Mouse (Mus musculus) MEL (cell line): ENCODE data around the gene Olfr1449. TPM values are rescaled to one million over a fixed set of nuclear protein-coding genes. Genes with fewer than 3 reads are reported as not detected.

Experiments
- DNase-seq: peaks from one replicate; pipeline ENCODE4 v3.0.0; 2011; ENCODE audit warnings: low read depth, low spot score
- H3K27ac ChIP-seq: 2 replicates; pipeline ENCODE4 v1.5.1; 2012; ENCODE audit warnings: low read depth, mild to moderate bottlenecking, control low read depth, low read length, moderate library complexity; ENCODE audit not compliant: control insufficient read depth
- H3K27me3 ChIP-seq, 2 experiments: fragments of 150-350 bp in 1 of 2; sonication (generic) in 1 of 2; 2 replicates each; pipeline ENCODE4 v1.6.1; 2012; ENCODE audit warnings: low read length in 2 of 2, mild to moderate bottlenecking in 2 of 2, improper control_type of control experiment in 1 of 2, moderate library complexity in 1 of 2; ENCODE audit not compliant: insufficient read depth in 2 of 2, control insufficient read depth in 1 of 2
- H3K36me3 ChIP-seq, 2 experiments: 2 replicates each; pipeline ENCODE4 v1.6.1; 2012 to 2014; ENCODE audit warnings: low read length in 2 of 2, improper control_type of control experiment in 1 of 2, inconsistent platforms in 1 of 2, mild to moderate bottlenecking in 1 of 2; ENCODE audit not compliant: insufficient read depth in 2 of 2, control insufficient read depth in 1 of 2
- H3K4me1 ChIP-seq, 2 experiments: fragments of 150-350 bp in 1 of 2; sonication (generic) in 1 of 2; 2 replicates each; pipeline ENCODE4 v1.6.1; 2012; ENCODE audit warnings: low read length in 2 of 2, improper control_type of control experiment in 1 of 2, mild to moderate bottlenecking in 1 of 2; ENCODE audit not compliant: insufficient read depth in 2 of 2, control insufficient read depth in 1 of 2
- H3K4me3 ChIP-seq, 2 experiments: fragments of 150-350 bp in 1 of 2; sonication (generic) in 1 of 2; 2 replicates each; pipeline ENCODE4 v1.5.1; 2012; ENCODE audit warnings: low read depth in 2 of 2, low read length in 2 of 2, mild to moderate bottlenecking in 2 of 2, moderate library complexity in 2 of 2, control low read depth in 1 of 2, improper control_type of control experiment in 1 of 2; ENCODE audit not compliant: control insufficient read depth in 1 of 2, insufficient read depth in 1 of 2
- H3K79me2 ChIP-seq: 2 replicates; pipeline ENCODE4 v1.6.1; 2012; ENCODE audit warnings: mild to moderate bottlenecking, low read length, moderate library complexity; ENCODE audit not compliant: control insufficient read depth, poor library complexity, insufficient read depth
- H3K9ac ChIP-seq: 2 replicates; pipeline ENCODE4 v1.6.1; 2012; ENCODE audit warnings: low read depth, mild to moderate bottlenecking, control low read depth, low read length, moderate library complexity; ENCODE audit not compliant: control insufficient read depth, poor library complexity, severe bottlenecking
- H3K9me3 ChIP-seq: fragments of 150-350 bp; sonication (generic); replicated peaks from 2 replicates; pipeline ENCODE4 v1.6.1; 2012; ENCODE audit warnings: mild to moderate bottlenecking, low read length, improper control_type of control experiment, moderate library complexity; ENCODE audit not compliant: insufficient read depth
- CHD1 ChIP-seq: IDR thresholded peaks from 2 replicates; pipeline ENCODE4 v1.6.1; 2012; ENCODE audit warnings: low read depth, mild to moderate bottlenecking, inconsistent platforms, low read length, improper control_type of control experiment
- CHD2 ChIP-seq: IDR thresholded peaks from 2 replicates; pipeline ENCODE4 v1.6.1; 2011; ENCODE audit warnings: low read length, improper control_type of control experiment
- CTCF ChIP-seq, 3 experiments: IDR thresholded peaks in 2 of 3; conservative IDR thresholded peaks in 1 of 3; 2 replicates each; pipeline ENCODE4 v1.5.1; 2011 to 2012; ENCODE audit warnings: low read length in 3 of 3, low read depth in 2 of 3, mild to moderate bottlenecking in 2 of 3, improper control_type of control experiment in 1 of 3, inconsistent platforms in 1 of 3, mixed read lengths in 1 of 3, moderate library complexity in 1 of 3; ENCODE audit not compliant: control insufficient read depth in 1 of 3, insufficient read depth in 1 of 3, poor library complexity in 1 of 3, severe bottlenecking in 1 of 3
- E2F4 ChIP-seq: IDR thresholded peaks from 2 replicates; pipeline ENCODE4 v1.6.1; 2011; ENCODE audit warnings: low read depth, low read length, improper control_type of control experiment, borderline replicate concordance
- ELF1 ChIP-seq: IDR thresholded peaks from 2 replicates; pipeline ENCODE4 v1.6.1; 2014; ENCODE audit warnings: low read depth, mild to moderate bottlenecking, inconsistent platforms, low read length, improper control_type of control experiment, moderate library complexity
- ETS1 ChIP-seq: IDR thresholded peaks from 2 replicates; pipeline ENCODE4 v1.6.1; 2012; ENCODE audit warnings: low read depth, mild to moderate bottlenecking, inconsistent platforms, low read length, improper control_type of control experiment, moderate library complexity
- GABPA ChIP-seq: IDR thresholded peaks from 2 replicates; pipeline ENCODE4 v1.6.1; 2012; ENCODE audit warnings: low read depth, mild to moderate bottlenecking, inconsistent platforms, low read length, improper control_type of control experiment, moderate library complexity
- MAFK ChIP-seq: IDR thresholded peaks from 2 replicates; pipeline ENCODE4 v1.6.1; 2011; ENCODE audit warnings: low read depth, mild to moderate bottlenecking, low read length, improper control_type of control experiment, borderline replicate concordance
- MAX ChIP-seq: IDR thresholded peaks from 2 replicates; pipeline ENCODE4 v1.6.1; 2011; ENCODE audit warnings: low read length, improper control_type of control experiment
- MAZ ChIP-seq: IDR thresholded peaks from 2 replicates; pipeline ENCODE4 v1.6.1; 2012; ENCODE audit warnings: low read depth, mild to moderate bottlenecking, inconsistent platforms, low read length, improper control_type of control experiment
- MEF2A ChIP-seq: IDR thresholded peaks from 2 replicates; pipeline ENCODE4 v1.6.1; 2014; ENCODE audit warnings: low read depth, mild to moderate bottlenecking, inconsistent platforms, low read length, improper control_type of control experiment; ENCODE audit not compliant: poor library complexity, insufficient replicate concordance, severe bottlenecking; ENCODE audit errors: extremely low read depth
- NRF1 ChIP-seq: IDR thresholded peaks from 2 replicates; pipeline ENCODE4 v1.6.1; 2014; ENCODE audit warnings: low read depth, mild to moderate bottlenecking, inconsistent platforms, low read length, improper control_type of control experiment, moderate library complexity; ENCODE audit not compliant: poor library complexity, insufficient read depth, severe bottlenecking
- POLR2AphosphoS5 ChIP-seq: IDR thresholded peaks from 2 replicates; pipeline ENCODE4 v1.6.1; 2012; ENCODE audit warnings: low read depth, borderline replicate concordance, mild to moderate bottlenecking, inconsistent platforms, low read length, moderate library complexity, mixed read lengths
- RAD21 ChIP-seq: IDR thresholded peaks from 2 replicates; pipeline ENCODE4 v1.6.1; 2011; ENCODE audit warnings: mild to moderate bottlenecking, low read depth, low read length, improper control_type of control experiment
- RCOR1 ChIP-seq: IDR thresholded peaks from 2 replicates; pipeline ENCODE4 v1.6.1; 2012; ENCODE audit warnings: low read depth, mild to moderate bottlenecking, inconsistent platforms, low read length, improper control_type of control experiment
- SIN3A ChIP-seq: IDR thresholded peaks from 2 replicates; pipeline ENCODE4 v1.6.1; 2012; ENCODE audit warnings: low read length, improper control_type of control experiment, inconsistent platforms
- SMC3 ChIP-seq: IDR thresholded peaks from 2 replicates; pipeline ENCODE4 v1.6.1; 2011; ENCODE audit warnings: low read depth, low read length, improper control_type of control experiment
- TAL1 ChIP-seq: IDR thresholded peaks from 2 replicates; pipeline ENCODE4 v1.6.1; 2012; ENCODE audit warnings: mild to moderate bottlenecking, inconsistent platforms, low read length, moderate library complexity, mixed read lengths
- TCF12 ChIP-seq: IDR thresholded peaks from 2 replicates; pipeline ENCODE4 v1.6.1; 2014; ENCODE audit warnings: low read depth, mild to moderate bottlenecking, inconsistent platforms, low read length, improper control_type of control experiment, moderate library complexity
- UBTF ChIP-seq: IDR thresholded peaks from 2 replicates; pipeline ENCODE4 v1.6.1; 2012; ENCODE audit warnings: low read depth, mild to moderate bottlenecking, inconsistent platforms, low read length, improper control_type of control experiment, moderate library complexity, borderline replicate concordance; ENCODE audit not compliant: insufficient read depth
- USF1 ChIP-seq: IDR thresholded peaks from 2 replicates; pipeline ENCODE4 v1.6.1; 2014; ENCODE audit warnings: low read depth, mild to moderate bottlenecking, inconsistent platforms, low read length, improper control_type of control experiment, moderate library complexity
- USF2 ChIP-seq, 2 experiments: IDR thresholded peaks; 2 replicates each; pipeline ENCODE4 v1.6.1; 2011 to 2012; ENCODE audit warnings: improper control_type of control experiment in 2 of 2, low read length in 2 of 2, borderline replicate concordance in 1 of 2, inconsistent platforms in 1 of 2, low read depth in 1 of 2, mild to moderate bottlenecking in 1 of 2; ENCODE audit not compliant: insufficient read depth in 1 of 2
- ZC3H11A ChIP-seq: IDR thresholded peaks from 2 replicates; pipeline ENCODE4 v1.6.1; 2012; ENCODE audit warnings: low read depth, mild to moderate bottlenecking, inconsistent platforms, low read length, improper control_type of control experiment
- ZKSCAN1 ChIP-seq: IDR thresholded peaks from 2 replicates; pipeline ENCODE4 v1.6.1; 2012; ENCODE audit warnings: low read depth, mild to moderate bottlenecking, inconsistent platforms, low read length, improper control_type of control experiment, moderate library complexity
- ZMIZ1 ChIP-seq: IDR thresholded peaks from 2 replicates; pipeline ENCODE4 v1.6.1; 2012; ENCODE audit warnings: low read depth, mild to moderate bottlenecking, inconsistent platforms, low read length, improper control_type of control experiment, moderate library complexity
- ZNF384 ChIP-seq: IDR thresholded peaks from 2 replicates; pipeline ENCODE4 v1.6.1; 2012; ENCODE audit warnings: low read depth, mild to moderate bottlenecking, inconsistent platforms, low read length, improper control_type of control experiment
- polyA plus RNA-seq, 2 experiments: library from polyadenylated mRNA; stranded (reverse) in 1 of 2; unstranded in 1 of 2; fragments of >175 nt in 1 of 2; fragments of >200 nt in 1 of 2; gene quantifications; 2 replicates each; pipeline versions ENCODE4 v1.2.1 to v1.2.4; 2012; ENCODE audit warnings: low replicate concordance in 2 of 2, low read depth in 1 of 2; ENCODE audit not compliant: insufficient read length in 2 of 2, insufficient read depth in 1 of 2, missing spikeins in 1 of 2
- total RNA-seq: library from RNA; depleted of rRNA; stranded (reverse); fragments of 300-350 nt; gene quantifications from 2 replicates; pipeline ENCODE4 v1.2.3, GENCODE M21; 2012

Gene Olfr1449
- total and polyA plus RNA-seq, 3 experiments, result not detected

GRCm38 (mm10) chr19:12903643-12904042 is 27.0 kb upstream of the Olfr1449 start, which contains the start of gene Olfr1447:
Gene Olfr1447 (minus strand): TSS chr19:12903743.
- no peaks in the 10 kb centered on the region for H3K9me3 ChIP-seq
- no peak for DNase-seq
- no peak within 1 kb of the TSS for H3K9ac ChIP-seq
- H3K4me1 ChIP-seq, result no peaks in the 10 kb centered on the region
- no peaks in the 10 kb centered on the region for H3K36me3 ChIP-seq
- no peak within 1 kb of the TSS for H3K4me3 ChIP-seq
- no peaks in the 10 kb centered on the region for H3K27me3 ChIP-seq
- no peaks in the 10 kb centered on the region for H3K79me2 ChIP-seq
- no peak within 1 kb of the TSS for H3K27ac ChIP-seq
- TF ChIP-seq GABPA (no peak), RCOR1 (no peak), USF2 (IDR thresholded peaks at IDR 0.05; ENCODE audit: borderline replicate concordance in 1 of 2, insufficient read depth in 1 of 2, low read depth in 1 of 2, low read length in 2 of 2) (no peak), ELF1 (no peak), TAL1 (no peak), ZC3H11A (no peak), ZKSCAN1 (no peak), ETS1 (no peak), CTCF (IDR thresholded peaks at IDR 0.05 in 2 of 3, conservative IDR thresholded peaks at IDR 0.05 in 1 of 3; ENCODE audit: control insufficient read depth in 1 of 3, insufficient read depth in 1 of 3, low read depth in 2 of 3, low read length in 3 of 3, poor library complexity in 1 of 3, severe bottlenecking in 1 of 3) (no peak), NRF1 (no peak), MEF2A (no peak), CHD1 (no peak), RAD21 (no peak), CHD2 (no peak), SMC3 (no peak), POLR2AphosphoS5 (no peak), MAZ (no peak), ZMIZ1 (no peak), SIN3A (no peak)

GRCm38 (mm10) chr19:12924319-12924718 is 6.3 kb upstream of the Olfr1449 start, which contains the start of gene Olfr1448:
Gene Olfr1448 (minus strand): TSS chr19:12924419.
- H3K9me3 ChIP-seq, result no peaks in the 10 kb centered on the region
- TF ChIP-seq E2F4 (no peak), CHD1 (no peak), UBTF (no peak), RCOR1 (no peak), ZNF384 (no peak), SIN3A (no peak), TCF12 (no peak), NRF1 (no peak), ZMIZ1 (no peak), MAFK (no peak), ETS1 (no peak), MAX (no peak), USF1 (no peak), MAZ (no peak), CHD2 (no peak), MEF2A (no peak)
- H3K4me3 ChIP-seq, result no peak within 1 kb of the TSS
- H3K27ac ChIP-seq, result no peak within 1 kb of the TSS
- no peaks in the 10 kb centered on the region for H3K79me2 ChIP-seq
- no peaks in the 10 kb centered on the region for H3K4me1 ChIP-seq
- DNase-seq, result no peak
- no peaks in the 10 kb centered on the region for H3K27me3 ChIP-seq
- H3K36me3 ChIP-seq, result no peaks in the 10 kb centered on the region
- H3K9ac ChIP-seq, result no peak within 1 kb of the TSS
